Mouse (Mus musculus) spleen, postnatal 4 days (tissue): ENCODE data around the gene Ccdc33.

ENCODE experiments used
- DNase-seq, 2 experiments: peaks; one replicate each; pipeline ENCODE4 v3.0.0; 2022; ENCODE audit warnings: low spot score in 2 of 2

The Ccdc33 gene

DNA sequence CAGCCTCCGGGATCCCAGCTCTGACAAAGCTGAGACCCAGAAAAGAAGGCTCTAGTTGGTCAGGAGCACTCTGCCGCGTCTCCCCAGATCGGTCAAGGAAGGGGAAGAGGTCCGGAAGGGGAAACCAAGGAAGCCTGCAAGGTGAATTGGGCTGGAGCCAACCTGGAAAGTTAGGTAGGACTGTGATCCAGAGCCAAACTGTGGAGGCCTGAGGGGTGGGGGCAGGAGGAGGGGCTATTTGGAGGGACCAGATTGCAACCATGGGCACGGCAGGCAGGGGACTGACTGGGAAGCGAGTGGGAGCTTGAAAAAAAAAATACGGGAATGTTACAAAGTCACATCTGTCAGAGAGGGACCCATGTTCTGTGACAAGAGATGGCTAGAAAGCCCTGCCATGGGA lies 10.9 kb upstream of the Ccdc33 start:
- no peak for DNase-seq

DNA sequence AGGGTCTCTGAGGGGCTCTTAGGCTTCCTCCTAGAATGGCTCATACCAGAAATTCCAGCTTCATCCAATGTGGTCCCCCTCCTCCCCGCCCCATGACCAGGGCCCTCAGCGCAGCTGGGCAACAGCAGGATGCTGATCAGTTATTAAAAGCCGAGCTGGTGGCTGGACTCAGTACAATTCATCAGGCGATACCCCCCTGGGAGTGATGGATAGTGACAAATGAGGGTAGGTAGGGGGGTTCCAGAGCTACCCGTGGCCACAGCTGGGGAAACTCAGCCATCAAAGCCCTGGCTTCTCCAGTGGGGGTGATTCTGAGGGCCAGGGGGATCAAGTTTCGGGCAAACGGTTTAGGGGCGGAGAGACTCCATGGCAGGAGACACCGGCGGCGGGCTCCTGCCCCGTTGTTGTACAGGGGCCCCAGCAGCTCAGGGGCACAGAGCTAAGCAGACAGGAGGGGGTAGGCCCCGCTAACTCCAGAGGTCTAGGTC lies 10.3 kb upstream of the Ccdc33 start:
- DNase-seq: no peak

DNA sequence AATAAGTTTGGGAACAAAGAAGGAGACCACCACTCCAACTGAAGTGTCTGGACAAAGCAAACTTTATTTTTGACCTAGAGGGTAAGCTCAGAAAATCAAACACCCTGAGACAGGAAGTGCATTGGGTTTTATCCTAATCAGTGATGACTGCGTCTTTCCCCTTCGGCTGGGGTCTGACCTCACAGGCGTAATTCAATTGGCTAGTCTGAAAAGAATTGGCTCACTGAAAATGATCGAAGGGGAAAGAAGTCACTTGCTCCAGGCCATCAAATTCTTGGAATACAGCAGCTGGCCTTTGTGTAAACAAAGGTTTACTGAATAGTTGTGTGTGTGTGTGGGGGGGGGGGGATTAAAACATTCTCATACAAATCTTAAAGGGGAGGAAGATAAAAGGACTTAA lies 7.2 kb upstream of the Ccdc33 start:
- DNase-seq: no peak

DNA sequence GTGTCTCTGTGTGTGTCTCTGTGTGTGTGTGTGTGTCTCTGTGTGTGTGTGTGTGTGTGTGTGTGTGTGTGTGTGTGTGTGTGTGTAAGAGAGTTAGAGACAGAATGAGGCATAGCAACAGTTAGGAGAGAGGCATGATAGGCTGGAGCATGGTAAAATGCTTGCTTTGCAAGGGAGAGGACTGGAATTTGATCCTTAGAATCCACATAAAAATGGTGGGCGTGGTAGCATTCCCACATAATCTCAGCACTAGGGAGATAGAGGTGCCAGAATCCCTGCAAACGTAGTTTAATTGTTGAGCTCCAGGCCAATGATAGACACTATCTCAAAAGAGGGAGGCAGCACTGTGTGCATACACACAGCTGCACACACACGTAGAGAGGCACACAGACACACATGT lies 6.5 kb upstream of the Ccdc33 start:
- no peak for DNase-seq

DNA sequence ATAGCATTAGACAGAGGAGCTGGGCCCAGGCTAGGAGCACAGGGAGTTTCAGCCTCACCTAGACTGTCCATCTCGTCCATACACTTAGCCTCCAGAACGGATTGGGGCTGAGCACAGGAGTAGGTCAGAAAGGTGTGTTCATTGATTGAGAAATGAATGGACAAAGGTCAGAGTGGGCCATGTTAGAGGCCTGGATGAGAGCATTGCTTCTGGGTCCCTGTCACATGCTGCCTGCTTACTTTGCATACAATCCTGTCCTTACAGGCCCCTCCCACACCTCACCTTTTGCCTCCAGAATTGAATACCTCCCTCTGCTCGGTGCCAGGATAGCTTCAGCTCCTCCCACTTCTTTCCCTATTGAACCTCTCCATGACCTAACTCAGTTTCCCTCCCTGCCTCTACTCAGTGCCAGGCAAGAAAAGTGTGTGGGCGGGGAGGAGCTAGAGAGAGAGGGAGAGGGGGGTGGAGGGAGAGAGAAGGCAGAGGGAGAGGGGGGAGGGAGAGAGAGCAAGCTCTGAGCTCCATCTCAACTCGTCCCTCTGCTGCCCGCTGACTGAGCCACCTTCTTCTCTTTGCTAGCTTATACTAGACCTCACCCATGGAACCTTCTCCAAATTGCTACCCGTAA lies 2.5 kb downstream of the Ccdc33 start:
- DNase-seq: no peak

DNA sequence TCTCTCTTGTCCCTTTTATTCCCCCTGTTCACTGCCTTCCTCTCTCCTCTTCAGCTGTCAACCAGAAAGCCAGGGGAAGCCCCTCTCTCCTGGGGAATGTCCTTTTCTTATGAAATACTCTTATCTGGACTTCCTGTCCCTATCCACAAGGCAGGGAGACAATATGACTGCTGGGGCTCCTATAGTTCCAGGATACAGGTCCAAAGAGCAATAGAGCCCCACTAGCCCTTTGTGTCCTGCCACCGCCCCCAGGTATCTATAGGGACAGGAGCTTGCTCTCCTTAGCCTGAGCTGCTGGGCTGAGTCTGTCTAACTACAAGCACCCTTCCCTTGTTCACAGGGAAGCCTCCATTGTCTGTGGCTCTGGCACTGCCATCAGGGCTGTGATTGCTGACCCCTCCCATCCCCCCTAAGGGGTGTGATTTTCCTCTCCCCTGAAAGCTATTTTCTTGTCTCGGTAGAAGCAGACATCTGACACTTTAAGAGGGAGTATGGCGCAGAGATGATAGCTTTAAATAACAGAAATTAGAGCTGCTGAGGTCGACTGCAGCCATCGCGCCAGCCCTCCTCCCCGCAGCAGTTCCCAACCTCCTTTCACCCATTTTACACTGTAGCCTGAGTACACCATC lies 3.2 kb downstream of the Ccdc33 start:
- no peak for DNase-seq

DNA sequence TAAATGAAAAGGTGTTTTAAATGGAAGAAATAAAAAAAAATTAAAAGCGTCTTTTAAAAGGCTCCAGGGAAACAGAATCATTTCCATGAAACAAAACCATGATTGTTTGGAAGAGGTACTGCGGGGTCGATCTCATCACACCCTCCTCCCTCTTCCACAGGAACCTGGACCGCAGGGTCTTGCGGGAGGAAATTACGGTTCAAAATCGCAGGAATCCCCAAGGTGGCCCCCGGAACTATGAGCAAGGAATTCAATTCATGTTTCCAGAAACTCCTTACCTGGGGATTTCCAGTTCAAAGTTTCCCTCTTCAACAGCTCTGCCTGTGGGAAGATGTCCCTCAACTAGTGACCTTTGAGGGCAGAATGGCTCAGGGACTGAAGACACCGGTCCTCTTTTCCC lies 4.6 kb downstream of the Ccdc33 start:
- no peak for DNase-seq

DNA sequence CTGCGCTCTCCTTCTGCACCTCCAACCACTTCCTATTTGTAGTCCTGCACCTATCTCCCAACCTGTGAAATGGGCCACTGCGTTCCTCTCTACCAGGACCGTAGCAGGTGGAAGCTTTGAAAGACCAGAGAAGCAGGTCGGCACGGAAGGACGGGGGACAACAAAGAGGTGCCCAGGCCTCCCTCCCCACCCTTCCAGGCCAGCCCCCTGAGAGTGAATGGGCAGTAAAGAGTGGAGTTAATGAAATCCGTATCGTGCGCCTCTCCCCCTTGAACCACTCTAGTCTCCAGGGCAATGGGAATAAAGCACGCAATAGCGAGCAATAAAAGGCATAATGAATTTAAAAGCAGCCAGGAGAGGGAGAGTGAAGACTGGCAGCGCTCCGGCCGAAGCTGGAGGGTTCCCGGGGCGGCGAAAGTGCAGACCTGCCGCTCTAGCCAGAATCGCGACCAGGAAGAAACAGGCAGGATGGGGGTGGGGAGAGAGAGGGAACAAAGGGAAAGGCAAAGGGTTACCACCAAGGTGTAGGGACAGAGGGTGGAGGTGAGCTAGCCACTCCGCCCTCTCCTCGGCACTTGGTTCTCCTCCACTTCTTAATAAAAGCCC lies 5.2 kb downstream of the Ccdc33 start:
- no peak for DNase-seq

DNA sequence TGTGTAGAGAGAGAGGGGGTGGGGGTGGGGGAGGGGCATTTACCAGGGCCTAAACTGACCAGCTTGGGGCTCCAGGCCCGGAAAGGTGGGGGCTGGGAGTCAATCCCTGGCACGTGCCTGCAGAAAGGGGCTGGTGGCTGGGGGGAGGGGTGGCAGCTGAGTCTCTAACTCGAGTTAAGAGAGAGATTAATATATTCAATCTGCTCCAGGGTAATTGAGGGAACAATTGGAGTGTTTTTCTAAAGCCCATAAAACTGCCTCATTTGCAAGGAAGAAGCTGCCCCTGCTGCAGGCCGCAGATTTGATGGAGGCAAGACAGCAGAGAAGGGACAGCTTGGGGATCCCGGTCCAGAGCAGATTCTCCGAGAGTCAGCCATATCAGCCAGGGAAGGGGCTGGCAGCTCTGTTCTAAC lies 5.8 kb downstream of the Ccdc33 start:
- DNase-seq: no peak

DNA sequence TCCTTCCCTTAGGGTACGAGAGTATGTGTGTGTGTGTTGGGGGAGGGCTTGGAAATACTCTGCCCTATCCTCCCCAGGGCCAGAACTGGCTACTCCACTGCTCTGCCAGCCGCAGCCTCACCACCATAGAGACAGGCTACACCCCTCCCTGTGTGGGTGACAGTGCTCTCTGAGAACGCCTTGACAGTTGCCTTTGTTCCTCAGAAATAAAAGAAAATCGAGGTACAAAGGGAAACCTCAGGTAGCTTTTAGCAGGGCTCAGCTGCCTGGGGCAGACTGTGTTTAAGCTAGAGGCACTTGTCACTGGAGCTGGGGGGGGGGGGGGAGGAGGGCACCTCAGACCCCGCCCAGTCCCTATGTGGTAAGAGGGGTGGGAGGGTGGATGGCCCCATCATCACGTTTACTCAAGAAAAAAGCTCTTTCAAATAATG lies 6.3 kb downstream of the Ccdc33 start:
- no peak for DNase-seq

DNA sequence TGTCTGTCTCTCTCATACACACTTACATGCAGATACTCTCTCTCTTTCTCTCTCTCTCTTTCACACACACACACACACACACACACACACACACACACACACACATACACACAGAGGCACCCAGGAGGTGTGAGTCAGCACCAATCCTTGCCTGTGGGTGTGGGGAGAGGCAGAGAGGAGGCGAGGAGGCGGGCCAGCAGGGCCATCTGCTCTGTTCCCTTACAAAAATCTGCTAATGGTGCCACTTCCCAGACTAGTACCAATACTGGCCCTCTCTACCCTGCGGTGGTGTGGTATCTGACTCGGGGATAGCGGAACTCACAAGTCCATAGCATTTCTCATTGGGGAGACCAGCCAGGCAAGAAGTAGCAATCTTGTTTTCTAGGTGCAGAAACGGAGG lies 7.2 kb downstream of the Ccdc33 start:
- DNase-seq: no peak

DNA sequence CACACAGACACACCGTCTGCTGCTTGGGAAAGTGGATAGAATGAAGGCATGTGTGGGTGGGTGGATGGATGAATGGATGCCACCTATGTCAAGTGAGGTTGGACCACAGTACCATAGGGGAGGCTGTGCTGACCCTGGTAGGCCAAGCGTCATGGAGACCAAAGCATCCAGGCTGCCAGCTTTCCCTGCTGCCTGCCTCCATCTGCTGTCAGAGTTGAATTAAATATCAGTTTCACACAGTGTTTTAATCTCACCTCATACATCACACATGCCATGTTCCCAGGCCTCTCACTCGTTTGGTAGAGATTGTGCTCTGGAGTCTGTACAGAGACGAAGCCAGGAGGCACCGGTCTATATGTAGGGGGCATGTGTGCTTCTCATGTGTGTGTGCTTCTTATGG lies 7.8 kb downstream of the Ccdc33 start:
- DNase-seq: no peak

DNA sequence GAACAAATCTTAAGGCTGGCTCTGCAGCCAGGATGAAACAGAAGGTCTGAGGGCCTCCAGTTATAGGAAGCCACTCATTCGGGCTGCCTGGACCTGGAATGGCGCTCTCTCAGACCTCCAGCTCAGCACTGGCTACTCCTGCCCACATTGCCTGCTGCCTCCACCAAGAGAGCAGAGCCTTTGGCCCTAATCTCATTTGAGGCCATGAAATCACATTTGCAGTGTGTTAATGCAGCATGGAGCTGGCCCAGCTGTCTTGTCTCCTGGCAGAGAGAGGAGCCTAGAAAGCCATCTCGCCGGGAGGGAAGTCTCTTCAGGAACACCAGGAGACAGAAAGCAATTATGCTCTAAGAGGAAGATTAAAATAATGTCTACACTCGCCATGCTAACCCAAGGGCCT lies 11.1 kb downstream of the Ccdc33 start:
- no peak for DNase-seq

DNA sequence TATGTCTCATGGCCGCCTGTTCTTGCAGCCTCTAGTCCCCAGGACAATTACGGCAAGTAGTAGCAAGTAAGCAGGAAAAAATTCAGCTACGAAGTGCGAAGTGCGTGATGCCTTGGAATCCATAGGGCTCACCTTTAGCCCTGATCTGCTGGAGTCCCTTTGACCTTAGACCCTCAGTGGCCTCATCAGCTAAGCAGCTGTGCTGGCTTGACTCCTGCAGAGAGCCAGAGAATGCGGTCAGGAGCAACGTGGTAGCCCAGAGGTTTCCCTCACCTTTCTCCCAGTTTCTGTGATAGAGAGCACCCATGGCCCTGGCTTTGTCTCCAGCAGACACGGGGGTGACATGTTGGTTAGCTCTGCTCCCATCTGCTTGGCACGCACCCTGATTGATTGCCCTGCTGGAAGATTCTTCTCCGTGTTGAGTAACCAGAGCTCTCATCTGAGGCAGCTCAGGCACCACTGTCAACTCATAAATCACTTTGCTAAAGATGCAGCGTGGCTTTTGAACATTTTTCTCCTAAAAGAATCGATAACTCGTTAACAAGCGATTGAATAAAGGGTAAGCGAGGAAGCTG lies 12.9 kb downstream of the Ccdc33 start:
- DNase-seq: no peak

DNA sequence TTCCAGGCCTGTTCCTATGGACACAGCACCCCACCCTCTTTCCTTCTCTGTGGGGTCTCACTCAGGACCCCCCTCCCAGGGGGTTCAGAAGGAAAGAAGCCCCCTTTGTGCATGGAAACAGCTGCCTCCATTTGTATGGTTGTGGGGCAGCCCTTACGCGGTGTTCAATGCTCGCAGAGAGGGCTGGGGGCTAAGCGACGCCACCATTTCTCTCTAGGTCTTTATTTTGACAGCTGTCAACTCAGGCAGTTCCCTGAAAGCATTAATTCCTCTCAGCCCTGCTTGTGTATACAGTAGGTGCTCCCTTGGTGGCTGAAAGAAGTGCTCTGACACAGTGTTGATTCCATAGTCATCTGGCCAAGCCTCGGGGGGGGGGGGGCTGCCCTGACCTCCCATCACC lies 15.0 kb downstream of the Ccdc33 start:
- no peak for DNase-seq

DNA sequence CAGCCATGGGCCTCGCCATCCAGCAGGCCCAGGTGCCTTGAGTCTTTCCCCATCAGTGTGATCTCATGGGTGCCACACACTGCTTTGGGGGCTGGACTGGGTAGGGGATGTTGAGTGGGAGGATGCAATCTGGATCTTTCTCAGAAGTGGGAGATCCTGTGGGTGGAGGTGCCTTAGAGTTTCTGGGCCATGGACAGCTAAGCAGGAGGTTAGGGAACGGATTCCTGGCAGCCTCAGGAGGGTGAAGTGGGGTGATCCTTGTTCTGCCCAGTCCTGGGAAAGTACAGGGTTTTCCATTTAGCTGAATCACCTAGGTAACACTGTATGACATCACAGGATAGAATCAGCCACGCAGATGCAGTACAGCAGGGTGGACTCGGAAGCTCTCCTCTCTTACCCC lies 16.6 kb downstream of the Ccdc33 start:
- no peak for DNase-seq

DNA sequence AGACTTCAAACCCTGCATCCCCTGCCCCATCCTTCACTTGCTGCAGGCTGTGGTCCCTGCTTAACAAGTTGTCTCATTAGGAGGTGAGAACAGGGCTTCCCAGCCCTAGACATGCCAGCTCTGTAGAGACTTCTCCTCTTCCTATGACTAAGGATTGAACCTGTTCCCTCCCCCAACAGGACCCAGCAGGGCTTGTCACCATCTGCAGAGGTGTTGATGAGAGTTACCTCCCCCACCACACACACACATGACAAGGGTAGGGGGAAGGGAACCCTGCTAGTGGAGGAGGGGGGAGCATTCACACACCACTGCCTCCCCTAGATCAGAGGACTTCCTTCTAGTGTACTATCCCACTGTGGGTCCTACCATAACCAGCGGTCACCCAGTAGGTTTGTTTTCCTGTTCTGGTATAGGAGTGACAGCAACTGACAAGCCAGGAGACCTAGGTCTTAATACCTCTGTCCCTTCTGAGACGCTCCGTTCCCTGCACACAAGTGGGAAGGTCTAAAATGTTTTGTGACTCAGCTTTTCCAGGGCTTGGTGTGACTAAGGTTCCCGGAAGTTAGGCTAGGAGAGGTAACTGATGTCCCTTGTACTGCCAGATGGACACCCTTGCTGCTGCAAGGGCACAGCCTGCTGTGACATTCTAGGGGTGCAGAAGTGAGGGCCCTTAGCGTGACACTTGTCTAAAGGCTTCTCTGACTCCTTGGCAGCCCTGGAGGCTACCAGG lies 18.6 kb downstream of the Ccdc33 start:
- DNase-seq: no peak

DNA sequence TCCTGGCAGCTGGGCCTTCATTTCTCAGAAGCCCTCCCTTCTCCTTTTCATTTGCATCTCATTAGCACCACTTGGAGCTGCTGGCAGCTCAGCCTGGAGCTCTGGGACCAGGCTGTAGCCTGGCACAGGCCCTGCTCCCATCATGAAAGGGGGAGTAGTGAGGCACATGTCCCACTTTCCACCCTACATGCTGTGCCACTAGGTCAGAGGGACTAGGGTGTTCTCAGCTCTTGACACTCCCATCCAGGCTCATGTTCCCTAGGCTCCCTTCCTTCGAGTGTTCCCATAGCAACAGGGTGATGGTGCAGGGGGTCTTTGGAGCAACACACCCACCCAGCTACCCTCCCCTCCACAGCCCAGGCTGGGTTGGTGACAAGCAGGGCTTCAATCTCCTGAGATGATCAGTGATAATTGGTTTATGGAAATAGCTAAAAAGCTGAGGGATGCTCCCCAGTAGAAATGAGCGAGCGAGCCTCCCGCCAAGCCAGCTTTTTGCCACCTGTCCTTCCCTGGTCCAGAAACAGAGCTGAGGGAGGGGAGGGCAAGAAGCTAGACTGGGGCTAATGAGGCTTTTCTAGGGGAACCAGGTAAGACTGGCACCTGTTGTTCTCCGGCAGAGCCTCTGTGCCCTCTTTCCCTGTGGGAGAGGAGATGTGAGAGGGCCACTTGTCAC lies 21.9 kb downstream of the Ccdc33 start:
- no peak for DNase-seq

DNA sequence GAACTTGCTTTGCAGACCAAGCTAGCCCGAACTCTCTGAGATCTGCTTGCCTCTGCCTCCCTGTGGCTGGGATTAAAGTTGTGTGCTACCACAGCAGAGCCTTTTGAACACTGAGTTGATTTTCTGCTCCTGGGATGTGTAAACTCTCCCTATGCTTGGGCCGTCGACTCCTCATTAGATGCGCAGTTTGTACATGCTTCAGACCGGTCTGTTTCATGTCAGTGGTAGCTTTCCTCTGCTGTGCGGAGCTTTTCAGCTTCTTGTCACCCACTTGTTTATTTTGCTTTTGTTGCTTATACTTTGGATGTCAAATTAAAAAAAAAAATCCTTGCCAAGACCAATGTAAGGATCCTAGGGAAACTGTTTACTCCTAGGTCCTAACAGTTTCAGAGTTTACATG lies 22.6 kb downstream of the Ccdc33 start:
- DNase-seq: no peak

DNA sequence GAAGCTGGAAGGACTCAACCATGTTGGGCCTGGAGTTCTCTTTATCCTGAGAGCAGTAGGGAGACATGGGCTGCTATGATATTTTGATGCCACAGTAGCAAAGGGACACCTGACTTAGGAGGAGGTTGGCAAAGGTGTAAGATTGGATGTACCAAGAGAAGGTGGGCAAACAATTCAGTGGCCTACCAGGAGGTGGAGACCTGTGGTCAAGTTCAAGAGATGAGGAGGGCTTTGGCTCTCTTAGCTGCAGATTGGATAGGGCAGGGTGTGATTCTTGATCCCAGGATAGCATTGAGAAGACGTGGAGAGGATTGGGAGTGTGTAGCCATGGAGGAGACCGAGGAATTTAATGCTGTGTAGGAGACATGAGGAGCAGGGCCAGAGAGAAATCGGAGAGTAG lies 24.8 kb downstream of the Ccdc33 start:
- DNase-seq: no peak

DNA sequence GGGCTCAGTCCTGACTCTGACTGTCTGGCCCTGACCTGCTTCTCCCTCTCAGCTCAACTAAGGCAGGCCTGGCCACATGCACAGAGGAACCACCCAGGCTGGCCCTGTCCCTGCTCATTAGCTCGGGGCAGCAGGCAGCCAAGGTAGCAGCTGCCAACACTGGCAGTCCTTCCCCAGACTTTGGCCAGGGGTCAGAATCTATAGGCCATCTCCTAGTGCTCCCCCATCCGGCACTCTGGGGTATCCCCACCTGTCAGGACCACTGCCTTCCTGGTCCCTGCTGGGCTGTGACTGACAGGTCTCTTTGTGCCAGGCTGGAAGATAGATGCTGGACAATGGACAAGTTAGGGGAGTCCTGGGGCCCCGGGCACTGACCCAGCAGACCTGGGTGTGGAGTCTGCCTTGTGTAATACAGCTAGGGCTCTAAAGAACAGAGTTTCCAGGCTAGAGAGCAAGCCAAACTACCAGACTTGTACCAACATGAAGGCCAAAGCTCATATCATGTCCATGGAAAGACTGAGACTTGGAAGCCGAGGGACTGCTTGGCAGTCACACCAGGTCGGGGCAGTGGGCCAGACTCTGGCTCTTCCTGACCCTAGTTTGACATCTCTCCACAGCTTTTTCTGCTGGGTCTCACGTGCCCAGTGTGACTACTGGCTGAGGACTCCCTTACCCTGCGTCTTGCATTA lies 25.9 kb downstream of the Ccdc33 start:
- DNase-seq: no peak
